Mouse (Mus musculus) intestine, embryonic 16.5 days (tissue): ENCODE measurements at regions not wholly inside any gene's neighbourhood (a gene's known extent, or its start where the extent isn't known, plus 50 kb on each side); places are given as distances from the start of the nearest gene placed in this dataset.
A peak's percentile ranks its signal among the peaks of the same experiment; 100 is the strongest.

Experiments used
- ATAC-seq: fragments of 200-750 bp; cut with Nextera tagmentation; 2 replicates; pipeline ENCODE4 v1.8.0; 2017; ENCODE audit warnings: moderate TSS enrichment, moderate library complexity
- H3K27ac ChIP-seq: fragments of 300-500 bp; sonication (generic); 2 replicates; pipeline ENCODE4 v1.5.1; 2014; ENCODE audit warnings: mild to moderate bottlenecking, low read length
- H3K27me3 ChIP-seq: fragments of 300-500 bp; sonication (generic); replicated peaks from 2 replicates; pipeline ENCODE4 v1.6.1; 2014; ENCODE audit warnings: low read length, control low read depth, mixed read lengths; ENCODE audit not compliant: control insufficient read depth, insufficient read depth
- H3K36me3 ChIP-seq: fragments of 300-500 bp; sonication (generic); 2 replicates; pipeline ENCODE4 v1.6.1; 2014; ENCODE audit warnings: low read length, control low read depth; ENCODE audit not compliant: control insufficient read depth, insufficient read depth
- H3K4me1 ChIP-seq: fragments of 300-500 bp; sonication (generic); 2 replicates; pipeline ENCODE4 v1.6.1; 2014; ENCODE audit warnings: low read length, control low read depth, mixed read lengths; ENCODE audit not compliant: control insufficient read depth, insufficient read depth
- H3K4me2 ChIP-seq: fragments of 300-500 bp; sonication (generic); 2 replicates; pipeline ENCODE4 v1.6.1; 2014; ENCODE audit warnings: low read depth, low read length, control low read depth
- H3K4me3 ChIP-seq: fragments of 300-500 bp; sonication (generic); 2 replicates; pipeline ENCODE4 v1.5.1; 2014; ENCODE audit warnings: mild to moderate bottlenecking, low read length
- H3K9ac ChIP-seq: fragments of 300-500 bp; sonication (generic); 2 replicates; pipeline ENCODE4 v1.6.1; 2014; ENCODE audit warnings: low read depth, low read length
- H3K9me3 ChIP-seq: fragments of 300-500 bp; sonication (generic); 2 replicates; pipeline ENCODE4 v1.6.1; 2016; ENCODE audit warnings: low read length, control low read depth; ENCODE audit not compliant: control insufficient read depth
- WGBS: fragments of 180-500 bp; shearing (Covaris S2); extraction: QIAGEN DNeasy Blood & Tissue Kit; methylation state at CpG from one replicate; pipeline ENCODE4 v1.1.7; 2014; 5-methylcytosine and 5-hydroxymethylcytosine counted together

GRCm38 (mm10) chr8:49360121-49360520 is 516.4 kb upstream of the Tenm3 start:
- 63% methylated on average over 4 of the region's 4 CpGs for WGBS
- ATAC-seq, result no peak

GRCm38 (mm10) chr8:49359671-49360070 is 515.9 kb upstream of the Tenm3 start:
- H3K9ac ChIP-seq, result no peak overlapping the region
- 86% methylated on average over 9 of the region's 9 CpGs for WGBS
- H3K4me1 ChIP-seq, result no peaks in the 10 kb centered on the region
- no peak for ATAC-seq
- H3K36me3 ChIP-seq, result no peaks in the 10 kb centered on the region
- H3K9me3 ChIP-seq, result no peaks in the 10 kb centered on the region
- no peak overlapping the region for H3K27ac ChIP-seq
- H3K27me3 ChIP-seq, result no peaks in the 10 kb centered on the region
- H3K4me3 ChIP-seq, result no peak overlapping the region
- no peak overlapping the region for H3K4me2 ChIP-seq

More at GRCm38 (mm10) chr8:49360121-49360520, 516.4 kb upstream of the Tenm3 start:
- no peak overlapping the region for H3K27ac ChIP-seq
- H3K36me3 ChIP-seq, result no peaks in the 10 kb centered on the region
- H3K9me3 ChIP-seq, result no peaks in the 10 kb centered on the region
- H3K27me3 ChIP-seq, result no peaks in the 10 kb centered on the region
- H3K4me3 ChIP-seq, result no peak overlapping the region
- H3K4me1 ChIP-seq, result no peaks in the 10 kb centered on the region
- H3K4me2 ChIP-seq, result no peak overlapping the region
- H3K9ac ChIP-seq, result no peak overlapping the region

- no peaks in the 10 kb centered on the region for H3K4me1 ChIP-seq
- H3K9me3 ChIP-seq, result no peaks in the 10 kb centered on the region
- H3K4me2 ChIP-seq, result no peak overlapping the region
- H3K4me3 ChIP-seq, result no peak overlapping the region
- 65% methylated on average over 3 of the region's 3 CpGs for WGBS
- no peaks in the 10 kb centered on the region for H3K27me3 ChIP-seq
- H3K36me3 ChIP-seq, result no peaks in the 10 kb centered on the region
- ATAC-seq, result no peak
- no peak overlapping the region for H3K9ac ChIP-seq
- no peak overlapping the region for H3K27ac ChIP-seq
Observed at GRCm38 (mm10) chr8:49348602-49349001, 504.9 kb upstream of the Tenm3 start.

GRCm38 (mm10) chr8:49338716-49339115 is 495.0 kb upstream of the Tenm3 start:
- Histone ChIP-seq H3K4me2 (no peak overlapping the region), H3K4me1 (no peaks in the 10 kb centered on the region), H3K36me3 (no peaks in the 10 kb centered on the region), H3K27ac (no peak overlapping the region), H3K27me3 (no peaks in the 10 kb centered on the region), H3K4me3 (no peak overlapping the region), H3K9me3 (no peaks in the 10 kb centered on the region), H3K9ac (no peak overlapping the region)
- ATAC-seq, result no peak
- 82% methylated on average over 4 of the region's 4 CpGs for WGBS

- Histone ChIP-seq H3K27ac (no peak overlapping the region), H3K9ac (no peak overlapping the region), H3K4me2 (no peak overlapping the region), H3K27me3 (no peaks in the 10 kb centered on the region), H3K4me3 (no peak overlapping the region), H3K4me1 (no peaks in the 10 kb centered on the region), H3K9me3 (no peaks in the 10 kb centered on the region), H3K36me3 (no peaks in the 10 kb centered on the region)
- 85% methylated on average over 4 of the region's 4 CpGs for WGBS
- no peak for ATAC-seq
Observed at GRCm38 (mm10) chr8:49326980-49327379, 483.2 kb upstream of the Tenm3 start.

GRCm38 (mm10) chr8:49321404-49321803 is 477.7 kb upstream of the Tenm3 start:
- no peak overlapping the region for H3K27ac ChIP-seq
- H3K4me1 ChIP-seq, result no peaks in the 10 kb centered on the region
- no peaks in the 10 kb centered on the region for H3K9me3 ChIP-seq
- H3K36me3 ChIP-seq, result no peaks in the 10 kb centered on the region
- WGBS, result 61% methylated on average over 3 of the region's 3 CpGs
- H3K27me3 ChIP-seq, result no peaks in the 10 kb centered on the region
- no peak overlapping the region for H3K9ac ChIP-seq
- H3K4me2 ChIP-seq, result no peak overlapping the region
- H3K4me3 ChIP-seq, result no peak overlapping the region
- no peak for ATAC-seq

GRCm38 (mm10) chr8:49313483-49314278 is 469.9 kb upstream of the Tenm3 start:
- H3K9ac ChIP-seq, result no peak overlapping the region
- no peaks in the 10 kb centered on the region for H3K9me3 ChIP-seq
- no peak overlapping the region for H3K4me3 ChIP-seq
- no peaks in the 10 kb centered on the region for H3K36me3 ChIP-seq
- H3K4me2 ChIP-seq, result peak overlapping the region; percentile 7; the same call in 1 of the 2 replicates
- H3K27me3 ChIP-seq, result no peaks in the 10 kb centered on the region
- no peak overlapping the region for H3K27ac ChIP-seq
- no peaks in the 10 kb centered on the region for H3K4me1 ChIP-seq
- WGBS, result 43% methylated on average over 10 of the region's 10 CpGs
- ATAC-seq, result peak; percentile 92

- ATAC-seq, result peak; percentile 30; the same call in 1 of the 2 replicates
- 52% methylated on average over 5 of the region's 5 CpGs for WGBS
- H3K4me3 ChIP-seq, result no peak overlapping the region
- H3K4me1 ChIP-seq, result no peaks in the 10 kb centered on the region
- H3K4me2 ChIP-seq, result no peak overlapping the region
- H3K36me3 ChIP-seq, result no peaks in the 10 kb centered on the region
- H3K9ac ChIP-seq, result no peak overlapping the region
- no peaks in the 10 kb centered on the region for H3K27me3 ChIP-seq
- no peaks in the 10 kb centered on the region for H3K9me3 ChIP-seq
- no peak overlapping the region for H3K27ac ChIP-seq
Observed at GRCm38 (mm10) chr8:49312816-49313215, 469.1 kb upstream of the Tenm3 start.

- Histone ChIP-seq H3K9me3 (no peaks in the 10 kb centered on the region), H3K27ac (no peak overlapping the region), H3K4me2 (no peak overlapping the region), H3K9ac (no peak overlapping the region), H3K4me1 (no peaks in the 10 kb centered on the region), H3K4me3 (no peak overlapping the region), H3K36me3 (no peaks in the 10 kb centered on the region), H3K27me3 (no peaks in the 10 kb centered on the region)
- 63% methylated on average over 4 of the region's 4 CpGs for WGBS
- no peak for ATAC-seq
Observed at GRCm38 (mm10) chr8:49282401-49282800, 438.6 kb upstream of the Tenm3 start.

- H3K36me3 ChIP-seq, result no peaks in the 10 kb centered on the region
- H3K4me1 ChIP-seq, result no peaks in the 10 kb centered on the region
- no peak overlapping the region for H3K4me3 ChIP-seq
- H3K27me3 ChIP-seq, result no peaks in the 10 kb centered on the region
- no peak overlapping the region for H3K27ac ChIP-seq
- H3K9ac ChIP-seq, result no peak overlapping the region
- no peak for ATAC-seq
- 82% methylated on average over 5 of the region's 5 CpGs for WGBS
- H3K9me3 ChIP-seq, result no peaks in the 10 kb centered on the region
- no peak overlapping the region for H3K4me2 ChIP-seq
Observed at GRCm38 (mm10) chr8:49281254-49281653, 437.5 kb upstream of the Tenm3 start.
